Mouse (Mus musculus): ENCODE measurements around the gene Tcp11l2. TPM values are rescaled to one million over a fixed set of nuclear protein-coding genes. Genes with fewer than 3 reads are reported as not detected.

Tcp11l2 gene
- polyA plus RNA-seq, 1 experiment: 10.3 TPM

DNA sequence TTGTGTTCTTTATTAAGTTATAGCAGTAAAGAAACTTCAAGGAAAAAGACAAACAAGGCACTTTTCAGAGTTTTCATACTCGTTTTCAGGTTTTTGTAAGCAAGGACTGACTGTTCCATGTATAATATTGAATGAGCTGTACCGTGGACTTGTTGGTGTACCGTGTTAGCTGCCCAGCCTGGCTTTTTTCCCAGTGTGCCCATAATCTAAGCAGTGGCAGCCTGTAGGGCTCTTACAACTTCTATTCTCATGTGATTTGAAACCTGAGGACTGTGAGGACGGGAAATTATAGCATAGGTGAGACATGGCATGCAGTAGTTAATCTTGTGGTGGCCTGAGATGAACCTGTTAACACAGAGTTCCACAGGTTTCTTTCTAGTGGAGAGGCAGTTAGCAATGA is 62.0 kb downstream of the Tcp11l2 start:
- no peak overlapping the region for H3ac ChIP-seq (ENCODE audit: control insufficient read depth, insufficient read length)
- TF ChIP-seq E2F4 (IDR thresholded peaks at IDR 0.05; ENCODE audit: insufficient read depth) (no peak), POLR2AphosphoS2 (IDR thresholded peaks at IDR 0.05; ENCODE audit: insufficient read length, low read depth) (no peak), MYOG (IDR thresholded peaks at IDR 0.05; ENCODE audit: control insufficient read depth in 1 of 3, insufficient read depth in 1 of 3, insufficient read length in 2 of 3, low read depth in 2 of 3) (no peak), TCF3 (IDR thresholded peaks at IDR 0.05; ENCODE audit: insufficient read length, low read depth) (no peak), USF1 (IDR thresholded peaks at IDR 0.05; ENCODE audit: low read depth) (no peak), REST (IDR thresholded peaks at IDR 0.05; ENCODE audit: insufficient read depth, insufficient read length) (no peak), MAX (IDR thresholded peaks at IDR 0.05; ENCODE audit: low read depth) (no peak)
- H3K4me2 ChIP-seq (ENCODE audit: low read depth): no peak overlapping the region
- no peak overlapping the region for H3K4me3 ChIP-seq
- peaks cover 27% of the 10 kb centered on the region for H3K36me3 ChIP-seq (ENCODE audit: control insufficient read depth, insufficient read depth)
- no peaks in the 10 kb centered on the region for H3K79me2 ChIP-seq (ENCODE audit: control insufficient read depth, insufficient read depth)
- no peaks in the 10 kb centered on the region for H3K27me3 ChIP-seq (ENCODE audit: control insufficient read depth, insufficient read depth, insufficient read length)

DNA sequence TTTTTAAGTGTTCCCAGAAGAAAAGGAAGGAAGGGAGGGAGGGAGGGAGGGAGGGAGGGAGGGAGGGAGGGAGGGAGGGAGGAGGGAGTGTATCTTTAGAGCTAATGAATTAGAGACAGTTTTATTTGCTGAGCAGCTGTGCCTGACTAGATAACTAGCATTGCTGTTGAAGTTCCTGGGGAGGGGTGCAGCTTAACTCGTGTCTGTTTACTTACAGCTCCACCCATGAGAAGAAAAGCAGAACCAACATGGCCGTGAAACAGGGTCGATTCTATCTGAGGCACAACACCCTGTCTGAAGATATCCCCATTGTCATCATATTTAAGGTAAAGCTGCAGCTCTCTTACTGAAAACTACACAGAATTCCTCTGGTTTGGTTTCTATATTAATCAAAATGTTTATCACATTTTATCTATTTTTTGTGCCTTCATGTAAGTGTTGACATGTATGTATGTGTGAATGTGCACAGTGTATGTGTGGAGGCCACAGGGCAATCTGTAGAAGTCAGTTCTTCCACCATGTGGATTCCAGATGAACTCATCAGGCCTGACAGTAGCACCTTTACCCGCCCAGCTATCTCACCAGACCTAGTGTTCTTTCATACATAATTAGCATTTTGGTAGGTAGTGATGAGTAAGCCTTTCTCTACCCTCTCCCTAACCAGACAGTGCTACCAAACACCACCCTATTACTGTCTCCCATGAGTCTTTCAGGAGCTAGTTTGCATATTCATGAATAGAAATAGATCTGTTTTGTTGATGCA is 63.3 kb downstream of the Tcp11l2 start:
- TF ChIP-seq TCF3 (IDR thresholded peaks at IDR 0.05; ENCODE audit: insufficient read length, low read depth) (no peak), REST (IDR thresholded peaks at IDR 0.05; ENCODE audit: insufficient read depth, insufficient read length) (no peak), POLR2AphosphoS2 (IDR thresholded peaks at IDR 0.05; ENCODE audit: insufficient read length, low read depth) (no peak), POLR2A (IDR thresholded peaks at IDR 0.05; ENCODE audit: insufficient read length, low read depth) (no peak), CEBPB (IDR thresholded peaks at IDR 0.05; ENCODE audit: insufficient read depth, poor library complexity, severe bottlenecking) (no peak), SRF (IDR thresholded peaks at IDR 0.05; ENCODE audit: control insufficient read depth, insufficient read length, low read depth) (no peak), USF1 (IDR thresholded peaks at IDR 0.05; ENCODE audit: low read depth) (no peak), E2F4 (IDR thresholded peaks at IDR 0.05; ENCODE audit: insufficient read depth) (no peak), MYOG (IDR thresholded peaks at IDR 0.05; ENCODE audit: control insufficient read depth in 1 of 3, insufficient read depth in 1 of 3, insufficient read length in 2 of 3, low read depth in 2 of 3) (no peak), MAX (IDR thresholded peaks at IDR 0.05; ENCODE audit: low read depth) (no peak), MYOD1 (IDR thresholded peaks at IDR 0.05; ENCODE audit: control insufficient read depth in 1 of 3, insufficient read length in 2 of 3, low read depth in 2 of 3) (no peak), TCF12 (IDR thresholded peaks at IDR 0.05; ENCODE audit: insufficient read depth, poor library complexity, severe bottlenecking) (no peak)
- Histone ChIP-seq H3K4me2 (ENCODE audit: low read depth) (no peak overlapping the region), H3ac (ENCODE audit: control insufficient read depth, insufficient read length) (no peak overlapping the region), H3K36me3 (ENCODE audit: control insufficient read depth, insufficient read depth) (peaks cover 27% of the 10 kb centered on the region), H3K27me3 (ENCODE audit: control insufficient read depth, insufficient read depth, insufficient read length) (no peaks in the 10 kb centered on the region), H3K4me3 (no peak overlapping the region), H3K79me2 (ENCODE audit: control insufficient read depth, insufficient read depth) (no peaks in the 10 kb centered on the region)

DNA sequence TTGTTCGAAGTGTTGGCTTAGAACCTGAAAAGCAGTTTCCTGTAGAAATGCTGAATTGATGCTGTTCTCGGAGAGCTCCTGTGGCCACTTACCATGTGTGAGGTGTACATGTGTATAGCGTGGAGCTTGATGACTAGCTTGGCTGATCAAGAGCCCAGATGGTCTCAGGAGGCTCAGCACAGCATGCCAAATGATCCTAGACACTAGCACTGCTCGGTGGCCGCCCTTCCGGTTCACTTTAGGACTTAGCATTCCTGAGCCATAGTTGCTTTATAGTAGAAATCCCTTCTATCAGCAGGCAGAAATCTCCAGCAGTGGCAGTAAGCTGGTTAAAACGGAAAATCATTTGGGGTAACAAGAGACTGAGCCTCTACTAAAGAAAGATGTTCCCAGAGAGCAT is 64.4 kb downstream of the Tcp11l2 start:
- no peak overlapping the region for H3ac ChIP-seq (ENCODE audit: control insufficient read depth, insufficient read length)
- H3K27me3 ChIP-seq (ENCODE audit: control insufficient read depth, insufficient read depth, insufficient read length): no peaks in the 10 kb centered on the region
- H3K79me2 ChIP-seq (ENCODE audit: control insufficient read depth, insufficient read depth): no peaks in the 10 kb centered on the region
- H3K36me3 ChIP-seq (ENCODE audit: control insufficient read depth, insufficient read depth): peaks cover 18% of the 10 kb centered on the region
- no peak overlapping the region for H3K4me2 ChIP-seq (ENCODE audit: low read depth)
- no peak overlapping the region for H3K4me3 ChIP-seq
- TF ChIP-seq MAX (IDR thresholded peaks at IDR 0.05; ENCODE audit: low read depth) (no peak), POLR2A (IDR thresholded peaks at IDR 0.05; ENCODE audit: insufficient read length, low read depth) (no peak), CEBPB (IDR thresholded peaks at IDR 0.05; ENCODE audit: insufficient read depth, poor library complexity, severe bottlenecking) (no peak), MYOG (IDR thresholded peaks at IDR 0.05; ENCODE audit: control insufficient read depth in 1 of 3, insufficient read depth in 1 of 3, insufficient read length in 2 of 3, low read depth in 2 of 3) (no peak), USF1 (IDR thresholded peaks at IDR 0.05; ENCODE audit: low read depth) (no peak), E2F4 (IDR thresholded peaks at IDR 0.05; ENCODE audit: insufficient read depth) (no peak), REST (IDR thresholded peaks at IDR 0.05; ENCODE audit: insufficient read depth, insufficient read length) (no peak), TCF3 (IDR thresholded peaks at IDR 0.05; ENCODE audit: insufficient read length, low read depth) (no peak), SRF (IDR thresholded peaks at IDR 0.05; ENCODE audit: control insufficient read depth, insufficient read length, low read depth) (no peak), MYOD1 (IDR thresholded peaks at IDR 0.05; ENCODE audit: control insufficient read depth in 1 of 3, insufficient read length in 2 of 3, low read depth in 2 of 3) (no peak), TCF12 (IDR thresholded peaks at IDR 0.05; ENCODE audit: insufficient read depth, poor library complexity, severe bottlenecking) (no peak), POLR2AphosphoS2 (IDR thresholded peaks at IDR 0.05; ENCODE audit: insufficient read length, low read depth) (no peak)

DNA sequence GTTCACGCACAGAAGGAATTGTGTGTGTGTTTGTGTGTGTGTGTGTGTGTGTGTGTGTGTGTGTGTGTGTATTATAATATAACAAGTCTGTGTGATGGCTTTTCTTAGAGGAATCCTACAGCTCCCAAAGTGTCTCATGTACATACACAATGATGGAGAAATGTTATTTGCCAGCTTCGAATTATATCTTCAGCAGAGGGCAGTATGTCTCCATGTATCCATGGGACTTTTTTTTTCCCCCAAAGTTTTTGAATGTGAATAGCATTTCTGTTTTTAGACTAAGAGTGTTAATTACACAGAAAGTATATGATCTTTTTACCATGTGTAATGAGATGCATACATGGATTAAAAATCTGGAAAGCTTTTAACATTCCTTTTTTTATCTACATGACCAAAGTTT is 65.2 kb downstream of the Tcp11l2 start:
- H3K79me2 ChIP-seq (ENCODE audit: control insufficient read depth, insufficient read depth): no peaks in the 10 kb centered on the region
- H3K4me3 ChIP-seq: no peak overlapping the region
- no peak overlapping the region for H3ac ChIP-seq (ENCODE audit: control insufficient read depth, insufficient read length)
- peaks cover 19% of the 10 kb centered on the region for H3K36me3 ChIP-seq (ENCODE audit: control insufficient read depth, insufficient read depth)
- H3K27me3 ChIP-seq (ENCODE audit: control insufficient read depth, insufficient read depth, insufficient read length): no peaks in the 10 kb centered on the region
- TF ChIP-seq E2F4 (IDR thresholded peaks at IDR 0.05; ENCODE audit: insufficient read depth): no peak
- TF ChIP-seq POLR2AphosphoS2 (IDR thresholded peaks at IDR 0.05; ENCODE audit: insufficient read length, low read depth): no peak
- no peak for TF ChIP-seq CEBPB (IDR thresholded peaks at IDR 0.05; ENCODE audit: insufficient read depth, poor library complexity, severe bottlenecking)
- no peak for TF ChIP-seq TCF12 (IDR thresholded peaks at IDR 0.05; ENCODE audit: insufficient read depth, poor library complexity, severe bottlenecking)
- no peak for TF ChIP-seq POLR2A (IDR thresholded peaks at IDR 0.05; ENCODE audit: insufficient read length, low read depth)
- TF ChIP-seq TCF3 (IDR thresholded peaks at IDR 0.05; ENCODE audit: insufficient read length, low read depth): no peak
- TF ChIP-seq MYOG (IDR thresholded peaks at IDR 0.05; ENCODE audit: control insufficient read depth in 1 of 3, insufficient read depth in 1 of 3, insufficient read length in 2 of 3, low read depth in 2 of 3): no peak
- TF ChIP-seq USF1 (IDR thresholded peaks at IDR 0.05; ENCODE audit: low read depth): no peak
- no peak for TF ChIP-seq MAX (IDR thresholded peaks at IDR 0.05; ENCODE audit: low read depth)
- no peak for TF ChIP-seq REST (IDR thresholded peaks at IDR 0.05; ENCODE audit: insufficient read depth, insufficient read length)
- no peak for TF ChIP-seq SRF (IDR thresholded peaks at IDR 0.05; ENCODE audit: control insufficient read depth, insufficient read length, low read depth)
- TF ChIP-seq MYOD1 (IDR thresholded peaks at IDR 0.05; ENCODE audit: control insufficient read depth in 1 of 3, insufficient read length in 2 of 3, low read depth in 2 of 3): no peak
- H3K4me2 ChIP-seq (ENCODE audit: low read depth): no peak overlapping the region

Measured in myocyte (in vitro differentiated cells).